Mouse (Mus musculus): ENCODE data around the gene Nab1. TPM values are rescaled to one million over a fixed set of nuclear protein-coding genes. Genes with fewer than 3 reads are reported as not detected.

Gene Nab1
- polyA plus RNA-seq (2014; fragmentation: Illumina TruSeq; extraction: RNeasy Lipid Tissue Mini Kit (QIAGEN cat#74804); ENCODE audit: low replicate concordance), result 50.8 TPM

GRCm38 (mm10) chr1:52500314-52500981, at the start of gene Nab1:
Gene Nab1, minus strand, starts transcription at chr1:52500679.

Other genes with a start within 250 kb of the Nab1 start
- 3.4 TPM for gene Nemp2, start 130.0 kb upstream of the Nab1 start, polyA plus RNA-seq (2014; fragmentation: Illumina TruSeq; extraction: RNeasy Lipid Tissue Mini Kit (QIAGEN cat#74804); ENCODE audit: low replicate concordance)
- 39.5 TPM for gene Mfsd6, start 226.8 kb upstream of the Nab1 start, polyA plus RNA-seq (2014; fragmentation: Illumina TruSeq; extraction: RNeasy Lipid Tissue Mini Kit (QIAGEN cat#74804); ENCODE audit: low replicate concordance)